Mouse (Mus musculus): ENCODE measurements around the gene Pld2.
"Not testable (repeated sequence)": the region's sequence is repeated elsewhere in the genome, so short reads cannot be mapped to it uniquely, and the experiment has no call there.

- TF ChIP-seq MAX (IDR thresholded peaks at IDR 0.05; ENCODE audit: low read length); RAD21 (IDR thresholded peaks at IDR 0.05; ENCODE audit: low read depth, low read length); CHD2 (IDR thresholded peaks at IDR 0.05; ENCODE audit: low read length); POLR2A (IDR thresholded peaks at IDR 0.05; ENCODE audit: control insufficient read depth in 1 of 2, insufficient read depth in 1 of 2, low read depth in 1 of 2, low read length in 2 of 2, poor library complexity in 1 of 2); TCF12 (IDR thresholded peaks at IDR 0.05; ENCODE audit: low read depth, low read length); MXI1 (IDR thresholded peaks at IDR 0.05; ENCODE audit: low read depth, low read length); ZMIZ1 (IDR thresholded peaks at IDR 0.05; ENCODE audit: low read depth, low read length); EP300 (IDR thresholded peaks at IDR 0.05; ENCODE audit: low read depth in 1 of 2, low read length in 2 of 2); UBTF (IDR thresholded peaks at IDR 0.05; ENCODE audit: borderline replicate concordance, insufficient read depth, low read depth, low read length): not testable (repeated sequence)
- TF ChIP-seq CTCF (IDR thresholded peaks at IDR 0.05 in 2 of 3, conservative IDR thresholded peaks at IDR 0.05 in 1 of 3; ENCODE audit: control insufficient read depth in 1 of 3, insufficient read depth in 1 of 3, low read depth in 2 of 3, low read length in 3 of 3, poor library complexity in 1 of 3, severe bottlenecking in 1 of 3), result peak in 2 of 3 experiments; percentile 6 to 14; a peak in 2 of 6 replicates
Observed at GRCm38 (mm10) chr11:70523306-70523989, 16.4 kb upstream of the Pld2 start.

Data from MEL (cell line).